Mouse (Mus musculus) ES-E14 (cell line): ENCODE measurements around the gene Ctdnep1. TPM values are rescaled to one million over a fixed set of nuclear protein-coding genes. Genes with fewer than 3 reads are reported as not detected.
"Not testable (repeated sequence)": the region's sequence is repeated elsewhere in the genome, so short reads cannot be mapped to it uniquely, and the experiment has no call there.

ENCODE experiments used
- DNase-seq: peaks from one replicate; pipeline ENCODE4 v3.0.0-alpha.2; 2013; ENCODE audit warnings: low read depth, low spot score
- H3K27ac ChIP-seq: 2 replicates; pipeline ENCODE4 v1.5.1; 2012; ENCODE audit warnings: low read depth, mild to moderate bottlenecking, low read length, moderate library complexity, mixed read lengths; ENCODE audit not compliant: poor library complexity, insufficient read depth, severe bottlenecking
- H3K36me3 ChIP-seq: 2 replicates; pipeline ENCODE4 v1.6.1; 2012; ENCODE audit warnings: mild to moderate bottlenecking, low read length, moderate library complexity, mixed read lengths; ENCODE audit not compliant: control insufficient read depth, poor library complexity, insufficient read depth, severe bottlenecking
- H3K4me1 ChIP-seq, 2 experiments: fragments of 150-350 bp in 1 of 2; sonication (generic) in 1 of 2; 2 replicates each; pipeline ENCODE4 v1.6.1; 2012; ENCODE audit warnings: low read length in 2 of 2, mild to moderate bottlenecking in 1 of 2, mixed read lengths in 1 of 2; ENCODE audit not compliant: control insufficient read depth in 2 of 2, insufficient read depth in 2 of 2, poor library complexity in 1 of 2
- H3K4me3 ChIP-seq, 2 experiments: fragments of 150-350 bp in 1 of 2; sonication (generic) in 1 of 2; 2 replicates each; pipeline ENCODE4 v1.5.1; 2012; ENCODE audit warnings: low read length in 2 of 2, low read depth in 1 of 2, mild to moderate bottlenecking in 1 of 2, mixed read lengths in 1 of 2; ENCODE audit not compliant: insufficient read depth in 1 of 2, poor library complexity in 1 of 2, severe bottlenecking in 1 of 2
- H3K9ac ChIP-seq: 2 replicates; pipeline ENCODE4 v1.6.1; 2012; ENCODE audit warnings: low read depth, mild to moderate bottlenecking, low read length, mixed read lengths; ENCODE audit not compliant: poor library complexity, insufficient read depth, severe bottlenecking
- H3K9me3 ChIP-seq: fragments of 150-350 bp; sonication (generic); 2 replicates; pipeline ENCODE4 v1.6.1; 2012; ENCODE audit warnings: low read depth, mild to moderate bottlenecking, low read length; ENCODE audit not compliant: control insufficient read depth, insufficient read depth
- CHD2 ChIP-seq: IDR thresholded peaks from 2 replicates; pipeline ENCODE4 v1.6.1; 2014; ENCODE audit warnings: mild to moderate bottlenecking, low read depth, low read length, inconsistent platforms
- HCFC1 ChIP-seq: IDR thresholded peaks from 2 replicates; pipeline ENCODE4 v1.6.1; 2012; ENCODE audit warnings: low read length, inconsistent platforms, borderline replicate concordance; ENCODE audit not compliant: insufficient read depth
- MAFK ChIP-seq: IDR thresholded peaks from 2 replicates; pipeline ENCODE4 v1.6.1; 2014; ENCODE audit warnings: mild to moderate bottlenecking, low read depth, low read length, inconsistent platforms; ENCODE audit not compliant: insufficient read depth
- ZC3H11A ChIP-seq: IDR thresholded peaks from 2 replicates; pipeline ENCODE4 v1.6.1; 2012; ENCODE audit warnings: low read depth, mild to moderate bottlenecking, inconsistent platforms, low read length, borderline replicate concordance
- ZNF384 ChIP-seq: IDR thresholded peaks from 2 replicates; pipeline ENCODE4 v1.6.1; 2012; ENCODE audit warnings: low read depth, low read length, inconsistent platforms
- in situ Hi-C, 2 experiments: fragments of 600-800 bp; cut with MboI; formaldehyde crosslinking; loops; one replicate each; pipeline ENCODE4 v1.15.1; 2025; ENCODE audit warnings: low sequenced_read_pairs in 2 of 2, inconsistent platforms in 1 of 2; ENCODE audit not compliant: unreplicated experiment in 2 of 2
- total RNA-seq: library from RNA; depleted of rRNA; stranded (reverse); fragments of 300-350 nt; gene quantifications from 2 replicates; pipeline ENCODE4 v1.2.3, GENCODE M21; 2012

Ctdnep1 gene
- total RNA-seq, 1 experiment: 41.2 TPM

DNA sequence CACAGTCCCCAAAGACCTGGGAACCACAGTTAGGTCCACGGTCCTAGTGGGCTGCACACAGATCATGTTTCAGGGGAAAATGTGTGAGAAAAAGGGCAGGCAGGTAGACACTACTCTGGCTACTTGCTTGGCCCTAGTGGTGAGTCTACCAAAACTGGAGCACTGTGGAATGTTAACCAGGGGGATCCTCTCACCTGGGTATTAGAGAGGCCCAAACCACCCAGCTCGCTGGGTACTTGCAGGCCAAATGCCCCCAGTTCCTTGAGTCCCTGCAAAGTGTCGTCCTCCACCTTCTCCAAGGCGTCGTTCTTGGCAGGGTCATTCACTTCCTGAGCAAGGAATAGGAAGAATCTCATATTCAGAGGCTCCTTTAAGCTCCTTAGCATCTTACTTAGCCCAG lies 33.1 kb downstream of the Ctdnep1 start:
- Histone ChIP-seq H3K9ac (no peak overlapping the region), H3K4me3 (no peak overlapping the region), H3K27ac (no peak overlapping the region), H3K9me3 (no peaks in the 10 kb centered on the region), H3K36me3 (peaks cover 33% of the 10 kb centered on the region), H3K4me1 (peaks cover 0 to 12% of the 10 kb centered on the region in 2 experiments; a peak in 1 of 4 replicates)
- DNase-seq: no peak
- TF ChIP-seq HCFC1: no peak
- TF ChIP-seq ZNF384: no peak
- no peak for TF ChIP-seq CHD2
- no peak for TF ChIP-seq MAFK
- no peak for TF ChIP-seq ZC3H11A
- in situ Hi-C loops: no loop called here

DNA sequence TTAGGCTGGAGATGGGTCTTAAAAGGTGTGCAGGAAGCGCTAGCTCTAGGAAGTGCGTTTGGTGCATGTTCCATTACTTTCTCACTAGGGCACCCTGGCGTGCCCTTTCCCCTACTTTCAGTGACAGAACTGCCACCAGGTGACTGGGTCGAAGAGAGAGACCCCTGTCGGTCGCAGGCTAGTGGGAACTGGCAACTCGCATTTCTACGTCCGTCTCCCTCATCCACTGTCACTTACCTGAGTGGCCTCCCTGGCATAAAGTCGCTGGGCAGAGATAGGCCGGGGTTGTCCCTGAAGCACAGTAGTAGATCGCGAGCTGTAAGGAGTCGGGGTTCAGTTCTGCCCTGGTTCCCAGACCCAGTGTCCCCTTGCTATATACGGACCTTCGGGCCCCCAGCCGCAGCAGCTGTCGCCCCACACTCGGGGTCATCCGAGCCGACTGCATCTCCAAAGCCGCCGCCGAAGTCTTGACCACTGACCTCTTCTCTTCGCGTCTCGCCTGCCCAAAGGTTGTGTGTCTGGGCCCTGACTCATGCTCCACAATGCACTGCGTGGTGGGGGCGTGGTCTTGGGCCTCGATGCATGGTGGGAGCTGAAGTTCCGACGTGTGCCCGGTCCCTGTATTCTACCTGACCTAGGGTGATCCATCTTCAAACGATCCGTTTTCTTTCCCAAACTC lies 34.1 kb downstream of the Ctdnep1 start, which contains the start of gene Acadvl:
Gene Acadvl (minus strand): TSS at position 532 of the 679 bp plus-strand sequence.
- in situ Hi-C loops: no loop called here
- DNase-seq: no peak
- TF ChIP-seq MAFK (no peak), HCFC1 (peak; percentile 88)
- Histone ChIP-seq H3K4me1 (peaks cover 0 to 17% of the 10 kb centered on the region in 2 experiments; a peak in 1 of 4 replicates), H3K36me3 (peaks cover 28% of the 10 kb centered on the region), H3K9ac (peak within 1 kb of the TSS; percentile 81), H3K27ac (no peak within 1 kb of the TSS), H3K4me3 (peak within 1 kb of the TSS; percentile 66 to 77), H3K9me3 (no peaks in the 10 kb centered on the region)

DNA sequence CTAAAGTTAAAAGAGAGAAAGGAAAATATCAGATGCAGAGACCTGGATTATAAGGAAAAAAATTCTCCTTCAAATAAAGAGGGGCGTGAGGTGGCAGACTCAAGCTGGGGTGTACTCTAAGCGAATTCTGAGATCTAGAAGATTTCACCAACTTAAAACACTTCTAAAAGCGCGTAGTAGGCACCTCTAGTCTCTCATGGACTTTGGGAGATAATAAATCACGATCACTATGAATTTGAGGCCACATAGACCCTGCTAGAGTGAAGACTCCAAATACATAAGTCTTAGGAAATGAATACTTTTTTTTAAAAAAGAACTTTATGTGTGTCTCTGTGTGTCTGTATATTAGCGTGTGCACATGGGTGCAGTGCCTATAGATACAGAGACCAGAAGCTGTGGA lies 34.7 kb downstream of the Ctdnep1 start:
- no peak overlapping the region for H3K9ac ChIP-seq
- H3K4me3 ChIP-seq: no peak overlapping the region
- no peak for DNase-seq
- H3K27ac ChIP-seq: no peak overlapping the region
- in situ Hi-C loops: no loop called here
- peaks cover 0 to 20% of the 10 kb centered on the region in 2 experiments; a peak in 1 of 4 replicates for H3K4me1 ChIP-seq
- H3K36me3 ChIP-seq: peaks cover 21% of the 10 kb centered on the region
- TF ChIP-seq ZNF384: no peak
- TF ChIP-seq HCFC1: no peak
- TF ChIP-seq MAFK: no peak
- no peak for TF ChIP-seq CHD2
- TF ChIP-seq ZC3H11A: no peak
- no peaks in the 10 kb centered on the region for H3K9me3 ChIP-seq

DNA sequence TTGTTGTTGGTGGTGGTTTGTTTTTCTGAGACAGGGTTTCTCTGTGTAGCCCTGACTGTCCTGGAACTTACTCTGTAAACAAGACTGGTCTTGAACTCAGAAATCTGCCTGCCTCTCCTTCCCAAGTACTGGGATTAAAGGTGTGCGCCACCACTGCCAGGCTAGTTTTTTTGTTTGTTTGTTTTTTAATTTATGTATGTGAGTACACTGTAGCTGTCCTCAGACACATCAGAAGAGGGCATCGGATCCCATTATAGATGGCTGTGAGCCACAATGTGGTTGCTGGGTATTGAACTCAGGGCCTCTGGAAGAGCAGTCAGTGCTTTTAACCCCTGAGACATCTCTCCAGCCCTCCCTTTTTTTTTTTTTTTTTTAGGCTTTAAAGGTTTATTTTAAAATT lies 35.2 kb downstream of the Ctdnep1 start:
- in situ Hi-C loops, H3K9ac ChIP-seq, H3K4me3 ChIP-seq, H3K9me3 ChIP-seq, H3K27ac ChIP-seq, DNase-seq: not testable (repeated sequence)
- peaks cover 16% of the 10 kb centered on the region for H3K36me3 ChIP-seq
- H3K4me1 ChIP-seq: peaks cover 0 to 20% of the 10 kb centered on the region in 2 experiments; a peak in 1 of 4 replicates

DNA sequence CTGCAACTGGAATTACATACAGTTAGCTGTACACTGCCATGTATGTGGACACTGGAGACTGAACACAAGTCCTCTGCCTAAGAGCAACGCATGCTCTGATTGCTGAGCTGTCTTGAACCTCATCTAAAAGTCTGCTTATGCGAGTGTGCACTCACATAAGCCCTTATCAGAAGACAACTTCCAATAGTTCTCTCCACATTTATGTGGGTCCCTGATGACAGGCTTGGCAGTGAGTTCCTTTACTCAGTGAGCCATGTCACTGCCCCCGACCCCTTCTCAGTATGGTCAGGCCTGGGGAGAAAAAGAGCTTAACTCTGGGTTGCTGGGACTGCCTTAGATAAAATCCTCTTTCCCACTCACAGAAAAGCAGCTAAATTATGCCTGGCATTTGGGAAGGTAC lies 35.7 kb downstream of the Ctdnep1 start, which contains the start of gene Dlg4:
Gene Dlg4 (plus strand): TSS at position 274 of the 400 bp plus-strand sequence.
- DNase-seq: no peak
- Histone ChIP-seq H3K4me1 (peaks cover 0 to 20% of the 10 kb centered on the region in 2 experiments; a peak in 1 of 4 replicates), H3K9me3 (no peaks in the 10 kb centered on the region), H3K36me3 (peaks cover 11% of the 10 kb centered on the region), H3K9ac (no peak within 1 kb of the TSS), H3K4me3 (no peak within 1 kb of the TSS), H3K27ac (no peak within 1 kb of the TSS)
- TF ChIP-seq ZC3H11A (no peak), MAFK (no peak), ZNF384 (no peak), CHD2 (no peak), HCFC1 (no peak)
- in situ Hi-C loops: no loop called here
